Mouse (Mus musculus) forebrain, postnatal 0 days (tissue): ENCODE measurements around the gene Hmga1. TPM values are rescaled to one million over a fixed set of nuclear protein-coding genes. Genes with fewer than 3 reads are reported as not detected.
A peak's percentile ranks its signal among the peaks of the same experiment; 100 is the strongest.

Experiments used
- ATAC-seq: fragments of 200-750 bp; cut with Nextera tagmentation; 2 replicates; pipeline ENCODE4 v1.8.0; 2017; ENCODE audit warnings: mild to moderate bottlenecking, moderate library complexity
- DNase-seq: peaks from one replicate; pipeline ENCODE4 v3.0.0-alpha.2; 2015
- H3K27ac ChIP-seq: fragments of 300-500 bp; sonication (generic); 2 replicates; pipeline ENCODE4 v1.5.1; 2014; ENCODE audit warnings: low read depth, mild to moderate bottlenecking, antibody characterized with exemption, low read length, moderate library complexity, mixed read lengths
- H3K27me3 ChIP-seq: fragments of 300-500 bp; sonication (generic); 2 replicates; pipeline ENCODE4 v1.6.1; 2014; ENCODE audit warnings: mild to moderate bottlenecking, low read length, mixed read lengths; ENCODE audit not compliant: insufficient read depth
- H3K36me3 ChIP-seq: fragments of 300-500 bp; sonication (generic); 2 replicates; pipeline ENCODE4 v1.6.1; 2014; ENCODE audit warnings: mild to moderate bottlenecking, moderate library complexity; ENCODE audit not compliant: insufficient read depth
- H3K4me1 ChIP-seq: fragments of 300-500 bp; sonication (generic); 2 replicates; pipeline ENCODE4 v1.6.1; 2014; ENCODE audit warnings: antibody characterized with exemption; ENCODE audit not compliant: insufficient read depth
- H3K4me2 ChIP-seq: fragments of 300-500 bp; sonication (generic); 2 replicates; pipeline ENCODE4 v1.6.1; 2014; ENCODE audit warnings: low read depth, mild to moderate bottlenecking, moderate library complexity
- H3K4me3 ChIP-seq: fragments of 300-500 bp; sonication (generic); 2 replicates; pipeline ENCODE4 v1.5.1; 2014; ENCODE audit warnings: low read depth, low read length, mixed read lengths
- H3K9ac ChIP-seq: fragments of 300-500 bp; sonication (generic); 2 replicates; pipeline ENCODE4 v1.6.1; 2014; ENCODE audit warnings: mild to moderate bottlenecking
- H3K9me3 ChIP-seq: fragments of 300-500 bp; sonication (generic); 2 replicates; pipeline ENCODE4 v1.6.1; 2016; ENCODE audit warnings: low read length
- CTCF ChIP-seq: sonication (generic); IDR thresholded peaks from 2 replicates; pipeline ENCODE4 v1.5.1; 2016; ENCODE audit warnings: antibody characterized with exemption, control low read depth, low read depth
- WGBS: fragments of 180-500 bp; shearing (Covaris S2); extraction: QIAGEN DNeasy Blood & Tissue Kit; methylation state at CpG from one replicate; pipeline ENCODE4 v1.1.7; 2014; 5-methylcytosine and 5-hydroxymethylcytosine counted together
- polyA plus RNA-seq: library from polyadenylated mRNA; unstranded; fragments of >200 nt; fragmentation: Nextera tagmentation; extraction: Ambion mirVana; gene quantifications from 2 replicates; pipeline ENCODE4 v1.2.1, GENCODE M21; 2015
- total RNA-seq: library from RNA; depleted of rRNA; stranded (reverse); fragments of >200 nt; gene quantifications from 2 replicates; pipeline ENCODE4 v1.2.3, GENCODE M21; 2014

Hmga1 gene
- total and polyA plus RNA-seq, 2 experiments from 2014 or later, result 99.1 to 122 TPM

DNA sequence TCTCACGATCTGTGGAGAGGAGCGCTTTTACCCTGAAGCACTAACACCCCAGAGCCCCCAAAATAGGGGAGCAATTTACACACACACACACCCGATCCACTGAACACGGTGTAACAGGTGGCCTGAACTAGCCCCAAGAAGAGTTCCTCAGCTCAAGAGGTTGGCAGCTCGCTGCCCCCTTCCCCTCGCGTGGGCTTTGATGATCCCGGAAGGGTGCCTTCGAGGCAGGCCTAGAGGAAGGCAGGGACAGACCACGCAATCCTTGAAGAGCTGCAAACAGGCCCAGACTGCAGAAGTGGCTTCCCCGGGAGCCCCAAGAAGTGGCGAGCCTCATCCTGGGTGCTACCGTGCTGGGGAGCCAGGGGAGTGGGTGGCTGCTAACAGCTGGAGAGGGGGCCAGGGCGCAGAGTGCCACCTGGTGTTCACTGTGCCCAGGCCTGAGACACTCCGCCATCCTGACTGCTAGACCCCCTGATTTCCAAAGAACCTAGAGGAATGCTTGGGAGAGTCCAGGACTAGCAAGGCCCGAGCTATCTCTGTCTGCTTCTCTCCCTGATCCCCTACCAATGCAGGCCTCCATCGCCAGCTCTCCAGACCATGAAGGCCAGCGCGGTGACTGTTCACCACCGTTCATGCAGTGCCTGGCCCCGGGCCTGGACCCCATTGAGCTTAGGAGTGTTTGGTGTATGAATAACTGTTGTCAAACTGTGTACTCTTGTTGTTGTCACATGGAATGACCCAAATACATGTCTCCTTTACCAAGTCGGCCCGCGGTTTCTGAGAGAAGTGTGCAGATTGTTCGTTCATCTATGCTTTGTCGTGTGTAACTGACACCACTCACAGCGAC lies 42.2 kb upstream of the Hmga1 start:
- peak overlapping the region; percentile 98 for H3K4me2 ChIP-seq
- H3K9ac ChIP-seq, result no peak overlapping the region
- H3K4me1 ChIP-seq, result no peaks in the 10 kb centered on the region
- H3K4me3 ChIP-seq, result peak overlapping the region; percentile 62
- WGBS, result 32% methylated on average over 27 of the region's 27 CpGs
- DNase-seq (peak; percentile 48), ATAC-seq (peak; percentile 48)
- H3K27ac ChIP-seq, result no peak overlapping the region
- peak; percentile 73 for TF ChIP-seq CTCF
- H3K36me3 ChIP-seq, result no peaks in the 10 kb centered on the region
- H3K27me3 ChIP-seq, result peaks cover 24% of the 10 kb centered on the region
- no peaks in the 10 kb centered on the region for H3K9me3 ChIP-seq

DNA sequence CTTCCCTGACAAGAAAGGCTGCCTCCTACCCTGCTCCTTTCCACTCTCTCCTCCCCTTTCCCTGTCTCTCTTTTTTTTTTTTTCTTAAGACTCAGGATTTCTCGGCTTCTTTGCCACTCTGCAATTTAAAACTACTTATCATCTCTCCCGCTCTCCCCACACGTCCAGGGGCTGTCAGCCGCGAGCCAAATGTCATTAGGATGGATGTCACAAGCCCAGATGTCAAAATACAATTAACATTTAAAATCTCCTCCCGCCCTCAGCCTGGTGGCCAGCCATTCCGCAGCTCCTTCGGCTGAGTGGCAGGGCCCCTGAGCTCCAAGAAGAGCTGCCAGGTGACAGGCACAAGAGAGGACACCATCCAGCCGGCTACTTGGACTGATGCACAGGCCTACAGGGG lies 38.0 kb upstream of the Hmga1 start:
- ATAC-seq, result no peak; the same call in 1 of the 2 replicates
- Histone ChIP-seq H3K9ac (peak overlapping the region; percentile 35; the same call in 1 of the 2 replicates), H3K27ac (no peak overlapping the region), H3K36me3 (no peaks in the 10 kb centered on the region), H3K4me3 (no peak overlapping the region), H3K4me2 (no peak overlapping the region), H3K9me3 (no peaks in the 10 kb centered on the region), H3K4me1 (no peaks in the 10 kb centered on the region), H3K27me3 (peaks cover 32% of the 10 kb centered on the region)
- 8% methylated on average over 9 of the region's 9 CpGs for WGBS
- no peak for TF ChIP-seq CTCF
- no peak for DNase-seq

- H3K4me1 ChIP-seq, result no peaks in the 10 kb centered on the region
- no peak for DNase-seq
- H3K4me3 ChIP-seq, result no peak overlapping the region
- 32% methylated on average over 15 of the region's 15 CpGs for WGBS
- TF ChIP-seq CTCF, result no peak
- peak overlapping the region; percentile 35; the same call in 1 of the 2 replicates for H3K9ac ChIP-seq
- no peak overlapping the region for H3K27ac ChIP-seq
- H3K36me3 ChIP-seq, result no peaks in the 10 kb centered on the region
- H3K9me3 ChIP-seq, result no peaks in the 10 kb centered on the region
- peaks cover 26% of the 10 kb centered on the region; the same call in 1 of the 2 replicates for H3K27me3 ChIP-seq
- no peak for ATAC-seq
- H3K4me2 ChIP-seq, result no peak overlapping the region
Measured at GRCm38 (mm10) chr17:27518700-27519595, 37.3 kb upstream of the Hmga1 start.

DNA sequence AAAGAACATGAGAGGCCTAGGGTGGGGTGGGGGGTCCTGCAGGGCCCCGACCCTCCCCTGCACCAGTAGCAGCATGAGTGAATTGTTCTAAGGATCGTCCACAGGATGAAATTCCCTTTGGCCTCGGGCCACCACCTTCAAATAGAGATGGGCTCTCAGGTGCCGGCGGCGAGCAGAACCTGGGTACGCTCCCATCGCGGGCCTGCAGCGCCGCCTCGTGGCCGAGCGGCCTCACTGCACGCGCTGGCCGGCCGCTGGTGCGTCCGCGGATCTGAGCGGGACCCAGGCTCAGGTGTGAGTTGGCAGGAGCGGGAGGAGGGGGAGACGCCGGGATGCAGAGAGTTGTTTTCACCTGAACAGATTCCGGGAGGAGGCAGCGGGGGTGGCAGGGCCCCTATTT lies 35.7 kb upstream of the Hmga1 start:
- Histone ChIP-seq H3K9ac (no peak overlapping the region), H3K4me2 (peak overlapping the region; percentile 43), H3K36me3 (no peaks in the 10 kb centered on the region), H3K9me3 (no peaks in the 10 kb centered on the region), H3K4me3 (no peak overlapping the region), H3K4me1 (no peaks in the 10 kb centered on the region), H3K27ac (no peak overlapping the region), H3K27me3 (peaks cover 17% of the 10 kb centered on the region; the same call in 1 of the 2 replicates)
- WGBS, result 2% methylated on average over 24 of the region's 27 CpGs
- DNase-seq (peak; percentile 82), ATAC-seq (peak; percentile 56)
- peak; percentile 99 for TF ChIP-seq CTCF

- H3K9ac ChIP-seq, result no peak within 1 kb of the TSS
- H3K9me3 ChIP-seq, result no peaks in the 10 kb centered on the region
Measured at GRCm38 (mm10) chr17:27521303-27521702, 35.0 kb upstream of the Hmga1 start, which contains the start of gene Grm4. Grm4 (minus strand) TSS chr17:27521403.

GRCm38 (mm10) chr17:27523121-27523520 lies 33.2 kb upstream of the Hmga1 start:
- no peaks in the 10 kb centered on the region for H3K4me1 ChIP-seq
- no peak overlapping the region for H3K4me3 ChIP-seq
- no peak overlapping the region for H3K4me2 ChIP-seq
- no peaks in the 10 kb centered on the region for H3K9me3 ChIP-seq
- no peak for ATAC-seq
- H3K27me3 ChIP-seq, result peaks cover 17% of the 10 kb centered on the region; the same call in 1 of the 2 replicates
- TF ChIP-seq CTCF, result no peak
- WGBS, result 58% methylated on average over 7 of the region's 7 CpGs
- H3K27ac ChIP-seq, result no peak overlapping the region
- H3K9ac ChIP-seq, result no peak overlapping the region
- DNase-seq, result no peak
- H3K36me3 ChIP-seq, result no peaks in the 10 kb centered on the region

More at GRCm38 (mm10) chr17:27521303-27521702, 35.0 kb upstream of the Hmga1 start, which contains the start of gene Grm4:
- ATAC-seq (no peak), DNase-seq (no peak)
- Histone ChIP-seq H3K27me3 (peaks cover 17% of the 10 kb centered on the region; the same call in 1 of the 2 replicates), H3K36me3 (no peaks in the 10 kb centered on the region), H3K27ac (no peak within 1 kb of the TSS), H3K4me1 (no peaks in the 10 kb centered on the region), H3K4me3 (no peak within 1 kb of the TSS), H3K4me2 (peak within 1 kb of the TSS; percentile 43)
- WGBS, result 84% methylated on average over 5 of the region's 5 CpGs
- TF ChIP-seq CTCF, result no peak
